Mouse (Mus musculus): ENCODE measurements around the gene Osbpl3. TPM values are rescaled to one million over a fixed set of nuclear protein-coding genes. Genes with fewer than 3 reads are reported as not detected.
"Not testable (repeated sequence)": the region's sequence is repeated elsewhere in the genome, so short reads cannot be mapped to it uniquely, and the experiment has no call there.

The Osbpl3 gene
- total RNA-seq, 2 experiments from 2014 or later: 18.2 to 22.5 TPM

- DNase-seq: no peak
Measured at GRCm38 (mm10) chr6:50452220-50452619, 3.8 kb downstream of the Osbpl3 start.

DNA sequence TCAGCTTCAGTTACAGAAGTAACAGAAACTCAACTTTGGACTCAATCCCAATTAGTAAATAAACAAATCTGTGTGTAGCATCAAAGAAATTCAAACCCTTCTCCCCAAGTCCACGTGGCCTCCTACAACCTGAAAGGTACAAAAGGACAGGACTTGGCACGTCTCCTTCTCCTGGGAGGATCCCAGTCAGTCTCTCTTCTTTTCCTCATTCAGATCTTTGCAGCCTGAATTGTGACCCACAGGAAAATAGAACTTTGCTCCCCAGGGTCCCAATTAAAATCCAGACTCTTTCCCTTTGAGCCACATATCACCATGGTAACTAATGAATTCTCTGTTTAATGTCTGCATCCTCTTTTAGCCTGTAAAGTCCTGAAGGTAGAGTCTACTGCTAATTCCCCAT, 10.4 kb downstream of the Osbpl3 start:
- no peak for DNase-seq

GRCm38 (mm10) chr6:50440966-50441862, 14.8 kb downstream of the Osbpl3 start:
- DNase-seq: no peak

DNA sequence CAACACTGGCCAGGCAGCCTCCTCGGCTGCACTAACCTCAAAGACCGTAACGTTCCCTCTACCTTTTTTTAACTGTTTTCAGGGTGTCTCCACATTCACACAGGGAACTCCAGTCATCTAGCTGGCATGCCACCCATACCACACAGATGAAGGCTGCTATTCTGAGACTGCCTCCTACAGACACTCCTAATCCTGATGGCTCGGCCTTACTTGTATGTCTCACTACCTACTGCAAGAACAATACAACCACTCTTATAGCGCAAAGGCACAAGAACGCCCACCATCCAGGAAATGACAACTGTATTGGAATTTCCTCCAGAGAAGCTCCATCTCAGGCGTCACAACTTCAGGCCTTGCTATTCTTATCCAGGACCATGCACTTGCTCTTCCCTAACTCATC, 15.8 kb downstream of the Osbpl3 start:
- DNase-seq: no peak

DNA sequence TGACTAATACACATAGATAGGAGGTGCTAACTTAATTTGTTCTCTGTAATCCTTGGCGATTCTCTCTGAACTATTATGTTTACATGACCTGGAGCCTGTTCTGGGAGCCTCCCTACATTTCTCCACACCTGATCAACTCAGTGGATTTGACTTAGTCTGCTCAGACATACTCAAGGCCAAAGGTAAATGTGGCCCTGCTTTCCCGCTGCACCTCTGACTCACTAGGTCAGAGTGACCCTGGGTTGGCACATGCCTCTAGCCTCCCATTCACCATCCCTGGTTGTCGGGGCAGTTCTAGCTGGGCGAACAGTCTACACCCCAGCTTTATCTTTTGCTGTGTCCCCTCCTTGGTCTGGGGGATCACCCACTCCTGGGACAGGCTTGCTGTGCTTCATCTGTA, 17.1 kb downstream of the Osbpl3 start:
- DNase-seq: not testable (repeated sequence)

- no peak for DNase-seq
Measured at GRCm38 (mm10) chr6:50437815-50438214, 18.2 kb downstream of the Osbpl3 start.

DNA sequence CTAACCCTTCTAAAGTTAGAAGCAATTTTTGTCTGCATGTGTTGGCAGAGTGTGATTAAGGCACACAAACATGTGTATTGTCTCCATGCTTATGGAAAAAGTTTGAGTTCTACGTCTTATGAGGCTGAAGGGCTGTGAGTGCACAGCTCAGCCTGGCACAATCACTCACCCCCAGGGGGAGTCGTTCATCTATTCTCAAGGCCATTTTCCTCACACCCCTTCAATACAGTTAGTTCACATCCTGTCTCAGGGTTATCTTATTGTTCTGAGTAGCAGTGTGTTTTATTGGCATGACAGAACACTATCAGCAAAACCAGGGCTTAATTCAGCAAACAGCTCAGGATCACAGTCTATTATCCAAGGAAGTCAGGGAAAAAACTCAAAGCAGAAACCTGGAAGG, 19.3 kb downstream of the Osbpl3 start:
- no peak for DNase-seq

DNA sequence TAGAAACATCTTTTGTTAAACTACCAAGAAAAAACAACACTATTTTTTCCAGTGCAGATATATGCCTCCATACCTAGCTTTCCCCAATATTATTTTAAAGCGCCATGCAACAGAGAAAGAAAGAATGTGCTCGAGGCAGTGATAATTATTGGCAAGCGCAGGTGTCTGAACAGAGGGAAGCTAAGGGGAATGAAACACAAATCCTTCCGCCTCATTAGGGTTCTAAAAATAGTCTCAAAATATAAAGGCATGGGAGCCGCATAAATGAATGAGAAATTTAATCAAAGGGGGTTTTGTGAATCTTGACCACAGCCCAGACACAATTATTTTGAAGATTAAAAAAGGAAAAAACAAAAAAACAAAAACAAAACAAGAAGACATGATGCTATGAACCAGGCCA, 23.5 kb downstream of the Osbpl3 start:
- no peak for DNase-seq

- no peak for DNase-seq
Measured at GRCm38 (mm10) chr6:50429299-50429698, 26.7 kb downstream of the Osbpl3 start.

GRCm38 (mm10) chr6:50427051-50427732, 28.8 kb downstream of the Osbpl3 start:
- DNase-seq: peak in 1 of 2 experiments; percentile 20

GRCm38 (mm10) chr6:50426571-50426970, 29.4 kb downstream of the Osbpl3 start:
- DNase-seq: no peak

GRCm38 (mm10) chr6:50424271-50424670, 31.7 kb downstream of the Osbpl3 start:
- DNase-seq: no peak

- DNase-seq: no peak
Measured at GRCm38 (mm10) chr6:50420413-50420812, 35.6 kb downstream of the Osbpl3 start.

- DNase-seq: no peak
Measured at GRCm38 (mm10) chr6:50419518-50420290, 36.3 kb downstream of the Osbpl3 start.

DNA sequence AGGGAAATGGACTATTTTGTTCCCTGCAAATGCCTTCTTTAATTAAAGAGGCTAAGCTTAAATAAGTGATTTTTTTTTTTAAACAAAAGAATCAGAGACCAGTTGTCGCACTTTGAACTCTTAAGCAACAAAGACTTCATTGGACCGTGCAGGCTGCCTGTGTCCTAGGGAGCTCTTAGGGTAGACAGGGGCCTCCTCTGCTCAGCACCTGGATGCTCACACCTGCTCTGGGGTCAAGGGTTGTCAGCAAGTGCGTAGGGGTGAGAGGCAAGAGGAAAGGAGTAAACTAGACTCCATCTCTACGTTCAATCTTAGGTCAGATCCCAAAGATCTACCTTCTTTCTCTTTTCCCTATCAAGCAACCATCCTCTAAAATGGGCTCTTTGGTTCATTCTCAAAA, 37.0 kb downstream of the Osbpl3 start:
- no peak for DNase-seq

GRCm38 (mm10) chr6:50416854-50417253, 39.1 kb downstream of the Osbpl3 start:
- no peak for DNase-seq

DNA sequence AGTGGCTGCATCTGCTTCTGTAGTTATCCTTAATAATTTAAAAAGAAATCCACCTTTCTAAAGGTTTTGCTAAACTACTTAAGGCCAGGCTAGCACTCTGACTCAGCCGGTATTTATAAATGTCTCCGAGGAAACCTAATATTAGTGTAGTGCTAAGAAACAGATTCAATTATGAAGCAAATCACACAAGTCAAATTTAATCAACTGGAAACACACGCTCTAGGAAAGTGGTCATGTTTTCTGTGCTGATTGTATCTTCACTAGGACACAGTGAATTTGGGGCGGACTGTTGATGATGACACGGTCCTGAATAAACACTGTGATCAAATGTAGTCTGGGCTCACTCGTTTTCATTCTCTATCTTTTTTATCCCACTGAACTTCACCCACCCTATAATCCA, 40.6 kb downstream of the Osbpl3 start:
- no peak for DNase-seq

GRCm38 (mm10) chr6:50414547-50414946, 41.5 kb downstream of the Osbpl3 start:
- no peak for DNase-seq

- no peak for DNase-seq
Measured at GRCm38 (mm10) chr6:50413381-50413780, 42.6 kb downstream of the Osbpl3 start.

DNA sequence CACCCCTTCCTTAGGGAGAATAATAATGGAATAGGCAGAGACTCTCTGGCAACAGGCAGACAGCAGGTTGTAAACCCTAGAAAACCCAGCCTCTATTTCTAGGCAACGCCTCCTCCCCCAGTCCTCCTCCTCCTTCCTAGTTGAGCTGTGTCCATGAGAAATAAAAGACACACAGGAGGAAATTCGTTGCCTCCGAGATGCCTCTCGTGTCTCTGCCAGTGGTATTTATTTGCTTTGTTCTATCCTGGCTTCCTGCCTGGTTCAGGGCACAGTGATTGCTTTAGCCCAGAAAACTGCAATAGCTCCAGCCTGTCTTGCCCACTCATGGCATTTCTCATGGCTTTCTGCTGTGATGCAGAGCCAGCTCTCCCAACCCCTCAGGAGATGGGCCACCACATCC, 43.8 kb downstream of the Osbpl3 start:
- peak; percentile 24 to 40 for DNase-seq

- DNase-seq: no peak
Measured at GRCm38 (mm10) chr6:50404698-50405097, 51.3 kb downstream of the Osbpl3 start.

GRCm38 (mm10) chr6:50403524-50403923, 52.5 kb downstream of the Osbpl3 start:
- no peak for DNase-seq

DNA sequence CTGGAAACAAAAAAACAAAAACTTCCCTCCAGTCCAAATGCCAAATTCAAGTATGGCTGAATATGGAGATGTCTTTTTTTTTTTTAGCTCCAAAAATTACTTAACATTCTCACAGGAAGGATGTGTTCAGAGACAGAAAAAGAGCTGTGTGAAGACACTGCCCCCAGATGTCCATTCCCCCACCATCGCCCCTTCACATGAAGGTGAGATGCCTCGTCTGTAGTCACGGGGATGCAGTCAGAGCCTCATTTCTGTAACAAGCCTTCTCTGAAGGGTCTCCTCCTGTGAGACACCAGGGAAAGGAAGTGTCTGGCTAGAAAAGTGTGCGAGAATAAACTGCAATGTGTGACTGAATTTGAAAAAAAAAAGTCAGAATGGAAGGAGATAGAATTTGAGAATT, 53.1 kb downstream of the Osbpl3 start:
- no peak for DNase-seq

Measured in layer of hippocampus, postnatal 36 days (tissue).